21 mouse cellular contexts compared by ENCODE assay signal in genomic region chr1:180216541-180217276, GRCm38 (mm10). TPM values are rescaled to one million over a fixed set of nuclear protein-coding genes. Genes with fewer than 3 reads are reported as not detected.
DNase-seq lines count a peak whose midpoint lies in the region; ATAC-seq and TF ChIP-seq lines count a peak whose summit lies in the region.
"Had no signal": no experiment of that assay in that cellular context is flagged by ENCODE, and none has a peak within 500 bp of the region (broad histone marks: within the 10 kb centered on the region; RNA-seq: fewer than 3 reads in every experiment).

No protein-coding gene starts in this region.

- H3K27me3 ChIP-seq in liver, adult 2 months (ENCODE audit: control insufficient read depth, insufficient read depth, low read length), result no peaks in the 10 kb centered on the region
- H3K27me3 ChIP-seq in liver, embryonic 11.5 days (replicated peaks; ENCODE audit: control insufficient read depth, insufficient read depth, low read length), result no peaks in the 10 kb centered on the region
- H3K27me3 ChIP-seq in limb, embryonic 10.5 days (ENCODE audit: low read depth, poor library complexity, severe bottlenecking), result no peaks in the 10 kb centered on the region
- no peaks in the 10 kb centered on the region for H3K27me3 ChIP-seq in liver, embryonic 14.5 days (ENCODE audit: control insufficient read depth, insufficient read depth, low read length)
- H3K27me3 ChIP-seq in liver, postnatal 0 days (ENCODE audit: insufficient read depth, low read length), result no peaks in the 10 kb centered on the region
- H3K27me3 ChIP-seq: forebrain, embryonic 13.5 days; hindbrain, embryonic 12.5 days; hindbrain, embryonic 15.5 days had no signal

- no peak for ATAC-seq in liver, embryonic 11.5 days (replicated peaks; ENCODE audit: low FRiP score)
- peak; percentile 33; the same call in 1 of the 2 replicates for ATAC-seq in liver, embryonic 14.5 days (ENCODE audit: insufficient read depth)
- ATAC-seq in liver, postnatal 0 days, result peak; percentile 81
- ATAC-seq: CD4-positive, CD25-positive, alpha-beta regulatory T cell, adult 4 months; forebrain, embryonic 13.5 days; forebrain, embryonic 16.5 days had no signal

- H3K4me1 ChIP-seq in liver, adult 2 months (ENCODE audit: control insufficient read depth, insufficient read depth, low read length), result peaks cover 41% of the 10 kb centered on the region
- H3K4me1 ChIP-seq in liver, embryonic 11.5 days (replicated peaks; ENCODE audit: control insufficient read depth, insufficient read depth, low read length), result no peaks in the 10 kb centered on the region; the same call in 1 of the 2 replicates
- peaks cover 7% of the 10 kb centered on the region; the same call in 1 of the 2 replicates for H3K4me1 ChIP-seq in limb, embryonic 10.5 days
- peaks cover 0 to 3% of the 10 kb centered on the region in 2 experiments; a peak in 2 of 4 replicates for H3K4me1 ChIP-seq in liver, embryonic 14.5 days (replicated peaks; ENCODE audit: control insufficient read depth in 2 of 2, insufficient read depth in 2 of 2, low read length in 1 of 2)
- peaks cover 6% of the 10 kb centered on the region for H3K4me1 ChIP-seq in liver, postnatal 0 days (ENCODE audit: insufficient read depth)
- H3K4me1 ChIP-seq: forebrain, embryonic 13.5 days; hindbrain, embryonic 15.5 days had no signal

- no peak overlapping the region for H3K4me3 ChIP-seq in liver, adult 2 months (ENCODE audit: insufficient read depth, low read depth, low read length)
- no peak overlapping the region for H3K4me3 ChIP-seq in liver, embryonic 11.5 days (ENCODE audit: low read depth, low read length)
- H3K4me3 ChIP-seq in limb, embryonic 10.5 days, result no peak overlapping the region
- H3K4me3 ChIP-seq in liver, embryonic 14.5 days (ENCODE audit: insufficient read depth in 1 of 2, low read depth in 2 of 2, low read length in 2 of 2), result no peak overlapping the region
- no peak overlapping the region for H3K4me3 ChIP-seq in liver, postnatal 0 days (ENCODE audit: low read depth, low read length)
- H3K4me3 ChIP-seq: forebrain, embryonic 10.5 days; forebrain, embryonic 13.5 days; hindbrain, embryonic 12.5 days; hindbrain, embryonic 15.5 days had no signal

- TF ChIP-seq CTCF in liver, adult 2 months (IDR thresholded peaks at IDR 0.05; ENCODE audit: low read depth, low read length), result no peak
- TF ChIP-seq CTCF in liver, embryonic 14.5 days (IDR thresholded peaks at IDR 0.05; ENCODE audit: low read depth), result no peak
- TF ChIP-seq CTCF in liver, postnatal 0 days (IDR thresholded peaks at IDR 0.05; ENCODE audit: low read depth), result no peak

- peak; percentile 96 for DNase-seq in liver, adult 2 months (ENCODE audit: extremely low read depth, low read depth, low spot score)
- no peak for DNase-seq in liver, embryonic 11.5 days (ENCODE audit: low spot score)
- no peak for DNase-seq in limb, embryonic 10.5 days (ENCODE audit: low spot score)
- no peak for DNase-seq in liver, embryonic 14.5 days (ENCODE audit: low read depth in 3 of 3, low spot score in 3 of 3)
- DNase-seq in liver, postnatal 0 days, result no peak
- no peak for DNase-seq in thymus, postnatal 0 days (ENCODE audit: low spot score)
- no peak for DNase-seq in thymus, adult 18-20 months
- DNase-seq: adrenal gland, adult 2 months; adrenal gland, postnatal 14 days; cerebellum, adult 11 months; cerebellum, adult 8-10 months; cerebellum, postnatal 14 days; gastrocnemius, postnatal 10 days; heart, adult 11 months had no signal

- 21% methylated on average over 5 of the region's 5 CpGs for WGBS in liver, adult 2 months
- WGBS in liver, embryonic 11.5 days, result 57% methylated on average over 5 of the region's 5 CpGs
- 68% methylated on average over 5 of the region's 5 CpGs for WGBS in limb, embryonic 10.5 days
- WGBS in liver, embryonic 14.5 days (ENCODE audit: insufficient replicate concordance), result 46% methylated on average over 5 of the region's 5 CpGs
- 54% methylated on average over 5 of the region's 5 CpGs for WGBS in liver, postnatal 0 days (ENCODE audit: insufficient replicate concordance)

- no peaks in the 10 kb centered on the region for H3K36me3 ChIP-seq in liver, adult 2 months (ENCODE audit: control insufficient read depth, insufficient read depth, low read length)
- H3K36me3 ChIP-seq in liver, embryonic 11.5 days (ENCODE audit: control insufficient read depth, insufficient read depth, low read length), result no peaks in the 10 kb centered on the region
- H3K36me3 ChIP-seq in limb, embryonic 10.5 days, result no peaks in the 10 kb centered on the region
- H3K36me3 ChIP-seq in liver, embryonic 14.5 days (replicated peaks; ENCODE audit: control insufficient read depth, insufficient read depth, low read depth), result no peaks in the 10 kb centered on the region
- H3K36me3 ChIP-seq in liver, postnatal 0 days (replicated peaks; ENCODE audit: insufficient read depth, low read length), result no peaks in the 10 kb centered on the region
- H3K36me3 ChIP-seq: forebrain, embryonic 10.5 days; hindbrain, embryonic 12.5 days; hindbrain, embryonic 15.5 days had no signal

- no peak for TF ChIP-seq POLR2A in liver, adult 2 months (IDR thresholded peaks at IDR 0.05; ENCODE audit: extremely low read depth, insufficient read depth, low read length)

- peak overlapping the region; percentile 37; the same call in 1 of the 2 replicates for H3K9ac ChIP-seq in liver, adult 2 months (ENCODE audit: low read depth, low read length)
- H3K9ac ChIP-seq in liver, embryonic 11.5 days (ENCODE audit: low read depth, low read length), result no peak overlapping the region
- no peak overlapping the region for H3K9ac ChIP-seq in liver, embryonic 14.5 days (replicated peaks)
- no peak overlapping the region for H3K9ac ChIP-seq in liver, postnatal 0 days (replicated peaks)
- H3K9ac ChIP-seq: forebrain, embryonic 13.5 days; hindbrain, embryonic 12.5 days; hindbrain, embryonic 15.5 days had no signal

- no peaks in the 10 kb centered on the region for H3K79me2 ChIP-seq in liver, adult 2 months (ENCODE audit: control insufficient read depth, insufficient read depth, low read length)

- peak overlapping the region; percentile 86 for H3K27ac ChIP-seq in liver, adult 2 months (replicated peaks; ENCODE audit: insufficient read depth, low read depth, low read length)
- H3K27ac ChIP-seq in liver, embryonic 11.5 days (ENCODE audit: low read depth, low read length), result no peak overlapping the region
- peak overlapping the region; percentile 30; the same call in 1 of the 2 replicates for H3K27ac ChIP-seq in limb, embryonic 10.5 days
- H3K27ac ChIP-seq in liver, embryonic 14.5 days, result no peak overlapping the region
- H3K27ac ChIP-seq in liver, postnatal 0 days (ENCODE audit: low read depth), result peak overlapping the region; percentile 72
- H3K27ac ChIP-seq: forebrain, embryonic 10.5 days; forebrain, embryonic 13.5 days; hindbrain, embryonic 12.5 days; hindbrain, embryonic 15.5 days had no signal

- H3K4me2 ChIP-seq in liver, embryonic 11.5 days, result no peak overlapping the region
- no peak overlapping the region for H3K4me2 ChIP-seq in liver, embryonic 14.5 days (ENCODE audit: low read depth)
- no peak overlapping the region for H3K4me2 ChIP-seq in liver, postnatal 0 days (ENCODE audit: low read depth, low read length)
- H3K4me2 ChIP-seq: forebrain, embryonic 13.5 days; heart, embryonic 11.5 days; hindbrain, embryonic 12.5 days; hindbrain, embryonic 15.5 days had no signal

- TF ChIP-seq EP300 in liver, embryonic 14.5 days (IDR thresholded peaks at IDR 0.05; ENCODE audit: low read depth), result no peak
- TF ChIP-seq EP300 in liver, postnatal 0 days (IDR thresholded peaks at IDR 0.05; ENCODE audit: low read depth), result no peak

- H3K9me3 ChIP-seq in liver, embryonic 11.5 days (ENCODE audit: control insufficient read depth, low read length), result no peaks in the 10 kb centered on the region
- no peaks in the 10 kb centered on the region for H3K9me3 ChIP-seq in limb, embryonic 10.5 days (replicated peaks)
- no peaks in the 10 kb centered on the region for H3K9me3 ChIP-seq in liver, embryonic 14.5 days (ENCODE audit: control insufficient read depth, low read length)
- H3K9me3 ChIP-seq in liver, postnatal 0 days (ENCODE audit: low read length), result no peaks in the 10 kb centered on the region
- H3K9me3 ChIP-seq: forebrain, embryonic 10.5 days; forebrain, embryonic 13.5 days; hindbrain, embryonic 12.5 days; hindbrain, embryonic 15.5 days had no signal

RNA-seq across cellular contexts. Expression of gene Coq8a, which starts 17.3 kb away (rescaled TPM):
- total RNA-seq in liver, adult 2 months (2014; rRNA removed), result 137 and 197 TPM in 2 replicates
- 387 and 444 TPM in 2 replicates for polyA plus RNA-seq in liver, adult 2 months (2012; rRNA removed)
- polyA plus RNA-seq in liver, embryonic 11.5 days (2014; fragmentation: Nextera tagmentation; extraction: Ambion mirVana), result 6.7 and 9.3 TPM in 2 replicates
- 2.1 and 2.4 TPM in 2 replicates for polyA plus RNA-seq in limb, embryonic 10.5 days (2016; fragmentation: Nextera tagmentation; extraction: Ambion mirVana)
- 3.8 and 4.1 TPM in 2 replicates for polyA plus RNA-seq in liver, embryonic 14.5 days (2012; rRNA removed)
- 14.3 and 16.2 TPM in 2 replicates for polyA plus RNA-seq in liver, embryonic 14.5 days (2014; fragmentation: Nextera tagmentation; extraction: Ambion mirVana)
- polyA plus RNA-seq in liver, postnatal 0 days (2015; fragmentation: Nextera tagmentation; extraction: Ambion mirVana), result 36.6 and 49.7 TPM in 2 replicates
- polyA plus RNA-seq in thymus, postnatal 0 days (2015; fragmentation: Nextera tagmentation; extraction: Ambion mirVana), result 12.6 and 14.1 TPM in 2 replicates

RNA-seq across cellular contexts. Expression of gene Psen2, which starts 46.5 kb away (rescaled TPM):
- total RNA-seq in liver, adult 2 months (2014; rRNA removed), result 247 and 256 TPM in 2 replicates
- polyA plus RNA-seq in liver, adult 2 months (2012; rRNA removed), result 711 and 783 TPM in 2 replicates
- 30.9 and 31.3 TPM in 2 replicates for polyA plus RNA-seq in liver, embryonic 11.5 days (2014; fragmentation: Nextera tagmentation; extraction: Ambion mirVana)
- 6.7 and 7.1 TPM in 2 replicates for polyA plus RNA-seq in limb, embryonic 10.5 days (2016; fragmentation: Nextera tagmentation; extraction: Ambion mirVana)
- 15.9 and 18.2 TPM in 2 replicates for polyA plus RNA-seq in liver, embryonic 14.5 days (2012; rRNA removed)
- polyA plus RNA-seq in liver, embryonic 14.5 days (2014; fragmentation: Nextera tagmentation; extraction: Ambion mirVana), result 19.9 and 21.7 TPM in 2 replicates
- 25.6 and 25.8 TPM in 2 replicates for polyA plus RNA-seq in liver, postnatal 0 days (2015; fragmentation: Nextera tagmentation; extraction: Ambion mirVana)
- polyA plus RNA-seq in thymus, postnatal 0 days (2015; fragmentation: Nextera tagmentation; extraction: Ambion mirVana), result 9.3 and 11.6 TPM in 2 replicates

Comparison
In these comparisons a context has a peak if more than half of its experiments do, and no peak if none do; other contexts are left out.
1. H3K27ac ChIP-seq: peak in liver, adult 2 months (single experiment), limb, embryonic 10.5 days (single experiment) and liver, postnatal 0 days (single experiment); none in liver, embryonic 11.5 days (single experiment) and liver, embryonic 14.5 days (single experiment).
2. RNA of gene Psen2, which starts 46.5 kb away (polyA plus RNA-seq): 711 to 783 TPM in liver, adult 2 months; 30.9 to 31.3 TPM in liver, embryonic 11.5 days, 25.6 to 25.8 TPM in liver, postnatal 0 days, 15.9 to 21.7 TPM in liver, embryonic 14.5 days, 9.3 to 11.6 TPM in thymus, postnatal 0 days and 6.7 to 7.1 TPM in limb, embryonic 10.5 days; every median in the first group is over 10 times any median in the second.